Mouse (Mus musculus) ovary, postnatal 36 days (tissue): Measurements from ENCODE around the gene Parp11.

Experiments
- DNase-seq: peaks from one replicate; pipeline ENCODE4 v3.0.0; 2022; ENCODE audit warnings: low spot score, mixed read lengths

The Parp11 gene

DNA sequence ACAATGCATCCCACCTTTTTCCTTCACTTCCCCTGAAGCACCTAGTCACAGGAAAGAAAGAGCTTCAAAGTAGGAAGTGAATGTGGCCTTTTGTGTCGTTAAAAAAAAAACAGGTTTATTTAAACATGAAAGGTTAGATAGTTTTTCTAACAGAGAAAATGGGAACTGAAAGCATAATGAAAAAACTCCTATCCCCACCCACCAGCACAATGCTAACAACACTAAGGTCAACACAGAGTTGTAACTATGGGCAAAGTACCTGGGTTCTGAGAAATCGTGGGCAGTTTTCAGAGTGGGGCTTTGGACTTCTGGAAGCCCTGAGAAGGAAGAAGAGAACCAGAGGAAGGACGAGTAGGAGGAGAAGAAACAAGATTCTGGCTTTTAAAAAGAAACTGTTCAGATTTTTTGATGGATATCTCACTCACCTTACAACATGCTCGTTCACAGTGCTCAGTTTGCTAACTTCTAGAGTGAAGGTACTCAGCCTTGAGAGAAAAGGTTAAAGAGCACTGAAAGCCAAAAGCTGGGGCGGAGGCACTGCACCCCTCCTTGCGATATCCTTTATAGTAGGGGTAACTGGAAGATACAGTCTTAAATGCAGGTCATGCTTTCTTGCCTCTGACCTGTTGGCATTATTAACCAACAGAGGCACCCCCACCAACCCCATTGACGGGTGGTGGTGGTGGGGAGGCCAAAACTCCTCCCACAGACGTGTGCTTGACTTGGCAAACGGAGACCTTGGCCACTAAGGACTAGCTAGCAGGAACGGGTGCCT is 1.2 kb downstream of the Parp11 start:
- peak; percentile 19 for DNase-seq

DNA sequence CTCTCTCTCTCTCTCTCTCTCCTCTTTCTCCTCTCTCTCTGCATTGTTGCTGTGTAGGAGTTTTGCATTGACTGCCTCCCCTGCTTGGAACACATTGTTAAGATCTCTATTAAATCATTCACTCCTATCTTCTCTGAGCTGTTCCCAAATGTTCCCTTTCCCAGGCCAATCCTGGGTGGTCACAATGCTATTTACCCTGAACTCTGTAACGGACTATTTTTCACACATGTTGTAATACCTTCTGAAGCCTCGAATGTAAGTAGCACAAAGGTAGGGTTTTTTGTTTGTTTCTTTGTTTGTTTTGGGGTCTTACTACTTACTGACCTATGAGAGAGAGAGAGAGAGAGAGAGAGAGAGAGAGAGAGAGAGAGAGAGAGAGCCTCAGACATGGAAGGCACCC is 2.2 kb downstream of the Parp11 start:
- no peak for DNase-seq

DNA sequence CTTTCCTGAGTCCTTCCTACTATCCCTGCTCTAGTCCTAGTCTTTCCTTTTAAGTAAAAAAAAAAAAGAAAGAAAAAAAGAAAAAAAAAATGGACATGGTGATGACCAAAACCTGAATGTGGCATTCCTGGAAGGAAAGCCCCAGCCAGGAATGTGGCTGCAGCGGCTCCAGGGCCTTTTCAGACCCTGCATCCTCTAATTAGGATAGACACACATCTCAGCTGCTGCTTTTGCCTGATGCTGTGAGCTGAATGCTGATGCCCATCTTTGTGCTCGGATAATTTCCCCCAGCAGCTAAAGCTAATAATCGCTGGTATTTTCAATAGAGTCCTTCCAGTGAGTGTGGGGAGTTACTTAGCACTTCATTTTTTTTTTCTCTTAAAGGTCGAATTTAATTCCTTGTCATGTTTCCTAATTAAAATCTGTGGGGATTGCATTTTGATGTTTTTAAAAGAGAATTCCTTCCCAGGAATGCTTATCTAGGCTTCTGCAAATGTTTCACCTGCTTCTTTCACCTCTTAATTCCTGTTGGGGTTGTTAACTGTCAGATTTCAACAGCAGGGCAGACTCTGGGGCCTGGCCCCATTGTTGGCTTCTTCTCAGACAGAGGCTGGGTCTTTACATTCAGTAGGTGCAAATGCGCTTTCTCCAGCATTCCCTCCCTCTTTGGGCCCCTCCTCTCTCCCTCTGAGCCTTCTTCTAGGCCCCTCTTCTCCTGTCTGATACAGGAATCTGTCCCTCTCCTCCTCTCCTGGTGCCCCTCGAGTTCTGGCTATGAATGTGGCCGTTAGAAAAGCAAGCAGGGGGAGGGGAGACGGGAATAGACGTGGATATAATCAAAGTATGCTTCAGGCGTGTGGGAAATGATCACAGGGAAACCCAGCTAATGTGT is 3.1 kb downstream of the Parp11 start:
- DNase-seq = no peak

DNA sequence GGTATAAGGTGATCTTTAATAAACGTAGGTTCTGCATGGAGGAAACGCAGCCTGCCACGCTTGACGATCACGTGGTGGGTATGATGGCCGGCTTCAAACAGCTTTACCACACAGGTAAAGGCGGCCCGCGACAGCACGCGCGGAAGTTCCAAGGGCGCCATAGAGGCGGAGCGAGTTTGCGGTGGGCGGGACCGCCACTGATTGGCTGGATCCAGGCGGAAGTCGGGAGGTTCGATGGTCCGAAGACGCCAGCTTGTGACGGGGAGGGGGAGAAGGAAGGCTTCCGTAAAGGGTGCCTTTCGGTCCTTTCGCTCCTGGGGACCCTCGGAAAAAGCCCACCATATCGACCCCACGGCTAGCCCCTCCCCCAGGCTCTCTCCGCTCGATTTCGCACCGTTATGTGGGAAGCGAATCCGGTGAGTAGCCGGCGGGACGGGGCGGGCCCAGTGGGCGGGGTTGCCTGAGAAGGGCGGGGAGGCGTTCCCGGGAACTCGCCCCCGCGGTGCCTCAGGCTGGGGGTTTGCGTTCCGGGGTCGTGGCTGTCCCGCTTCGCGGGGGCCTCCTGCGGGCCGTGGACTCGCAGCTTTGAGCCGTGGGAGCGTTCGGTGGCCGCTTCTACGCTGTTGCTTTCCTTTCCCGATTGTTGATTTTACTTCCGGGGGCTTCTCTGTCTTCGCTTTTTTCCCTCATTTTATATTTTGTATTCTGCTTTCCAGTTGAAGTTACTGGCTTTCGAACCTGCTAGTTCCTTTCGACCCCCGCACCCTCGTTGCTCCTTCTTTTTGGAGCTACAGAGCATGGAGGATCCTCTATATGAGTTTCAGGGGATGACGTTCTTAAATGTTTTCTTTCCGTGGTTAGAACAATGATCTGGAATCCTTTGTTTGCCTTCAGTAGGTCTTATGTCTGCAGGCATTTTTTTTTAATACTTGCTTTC is 7.0 kb downstream of the Parp11 start:
- DNase-seq = peak; percentile 92

DNA sequence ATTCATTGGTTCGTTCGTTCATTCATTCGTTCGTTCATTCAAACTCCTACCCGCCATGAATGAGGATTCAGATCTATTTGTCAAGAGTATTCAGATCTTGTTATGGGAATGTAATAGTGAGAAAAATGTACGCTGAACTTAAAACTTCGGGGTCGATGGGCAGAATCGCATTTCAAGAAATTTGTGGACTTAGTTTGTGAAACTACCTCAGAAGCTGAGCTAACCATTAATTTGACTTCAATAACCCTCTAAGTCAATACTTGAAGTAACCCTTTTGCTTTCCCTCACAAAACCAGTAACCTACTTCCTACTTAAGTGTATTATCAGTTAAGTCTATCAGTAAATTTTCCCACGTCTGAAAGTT is 7.7 kb downstream of the Parp11 start:
- no peak for DNase-seq

GRCm38 (mm10) chr6:127454809-127455208 is 8.2 kb downstream of the Parp11 start:
- DNase-seq = no peak

DNA sequence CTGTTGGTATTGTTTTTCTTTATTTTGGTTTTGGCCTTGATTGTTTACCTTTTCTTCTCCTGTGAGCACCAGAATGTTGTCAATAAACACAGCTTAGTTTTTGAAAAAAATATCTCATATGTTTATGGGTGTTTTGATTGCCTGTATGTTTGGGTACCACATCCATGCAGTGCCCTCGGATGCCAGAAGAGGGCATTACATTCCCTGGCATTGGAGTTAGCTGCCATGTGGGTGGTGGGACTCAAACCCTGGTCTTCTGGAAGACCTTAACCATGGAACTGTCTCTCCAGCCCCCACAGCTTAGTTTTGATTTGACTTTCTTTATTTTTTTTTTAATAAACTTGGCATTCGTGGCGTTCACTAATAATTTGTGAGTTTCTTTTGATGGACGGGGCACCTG is 8.8 kb downstream of the Parp11 start:
- DNase-seq = no peak

DNA sequence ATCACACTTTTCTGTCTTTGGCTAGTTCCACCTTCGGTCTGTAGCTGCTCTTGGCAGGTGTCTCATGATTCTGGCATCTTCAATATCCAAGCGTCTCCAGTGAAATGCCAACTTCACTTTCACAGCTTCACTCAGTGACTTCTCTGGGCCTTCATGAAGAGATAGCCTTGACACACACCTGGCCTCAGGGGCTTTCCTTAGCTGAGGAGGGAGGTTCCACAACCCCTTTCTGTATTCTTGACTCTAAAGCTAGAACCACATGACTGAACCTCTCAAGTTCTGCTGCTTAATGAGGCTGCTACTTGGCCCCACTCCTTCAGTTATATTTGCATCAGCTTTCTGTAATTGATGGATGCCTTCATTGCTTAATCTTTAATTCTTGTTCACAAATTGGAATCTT is 10.1 kb downstream of the Parp11 start:
- DNase-seq = no peak

GRCm38 (mm10) chr6:127459776-127460175 is 13.1 kb downstream of the Parp11 start:
- no peak for DNase-seq

GRCm38 (mm10) chr6:127461491-127461890 is 14.9 kb downstream of the Parp11 start:
- no peak for DNase-seq

GRCm38 (mm10) chr6:127462251-127462650 is 15.6 kb downstream of the Parp11 start:
- no peak for DNase-seq

DNA sequence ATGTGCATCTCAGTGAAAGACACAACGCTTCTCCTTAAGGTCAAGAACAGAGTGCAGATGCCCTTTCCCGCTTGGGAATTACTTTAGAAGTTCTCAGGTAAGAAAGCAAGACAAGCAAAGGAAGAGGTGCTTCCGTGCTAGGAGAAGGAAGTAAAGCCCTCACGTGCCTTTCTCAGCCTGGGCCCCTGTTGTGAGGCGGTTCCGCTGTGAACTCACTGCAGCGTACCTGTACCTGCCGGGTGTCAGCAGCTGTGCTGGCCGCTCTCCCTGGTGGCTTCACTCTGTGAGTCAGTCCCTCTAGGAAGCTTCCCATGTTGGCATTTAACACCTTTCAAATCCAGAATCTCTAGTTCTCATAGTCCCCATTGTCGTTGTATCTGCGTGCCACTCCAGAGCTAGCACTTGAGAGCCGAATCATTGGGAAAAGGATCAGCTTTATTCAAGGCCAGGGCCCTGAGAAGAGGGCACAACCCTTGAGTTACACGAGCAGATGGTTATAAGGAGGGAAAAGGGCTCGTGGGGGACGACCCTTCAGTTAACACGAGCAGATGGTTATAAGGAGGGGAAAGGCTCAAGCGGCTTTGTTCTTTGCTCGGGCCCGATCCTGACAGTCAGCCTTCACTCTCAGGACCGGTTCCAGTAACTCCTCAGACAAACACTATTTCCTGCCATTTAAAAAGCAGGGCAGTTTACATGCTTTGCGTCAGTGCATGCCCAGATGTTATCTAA is 16.8 kb downstream of the Parp11 start:
- DNase-seq = no peak

DNA sequence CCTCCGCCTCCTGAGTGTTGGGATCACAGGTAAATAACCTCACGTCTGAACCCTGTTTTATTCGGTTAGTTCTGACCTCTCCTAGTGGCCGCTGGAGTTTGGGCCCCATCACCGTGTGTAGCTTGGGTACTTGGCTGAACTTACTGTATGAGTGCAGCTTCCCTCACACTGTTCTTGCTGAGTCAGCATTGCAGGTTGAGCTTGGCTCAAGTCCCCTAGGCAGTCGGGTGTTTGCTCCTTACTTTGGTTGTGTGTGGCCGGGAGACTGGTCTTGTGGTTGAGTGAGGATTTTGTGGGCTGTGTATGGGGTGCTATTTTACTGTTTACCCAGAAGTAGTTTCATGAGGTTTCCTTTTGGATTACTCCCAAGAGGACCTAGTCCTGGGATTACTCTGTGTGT is 17.9 kb downstream of the Parp11 start:
- no peak for DNase-seq

DNA sequence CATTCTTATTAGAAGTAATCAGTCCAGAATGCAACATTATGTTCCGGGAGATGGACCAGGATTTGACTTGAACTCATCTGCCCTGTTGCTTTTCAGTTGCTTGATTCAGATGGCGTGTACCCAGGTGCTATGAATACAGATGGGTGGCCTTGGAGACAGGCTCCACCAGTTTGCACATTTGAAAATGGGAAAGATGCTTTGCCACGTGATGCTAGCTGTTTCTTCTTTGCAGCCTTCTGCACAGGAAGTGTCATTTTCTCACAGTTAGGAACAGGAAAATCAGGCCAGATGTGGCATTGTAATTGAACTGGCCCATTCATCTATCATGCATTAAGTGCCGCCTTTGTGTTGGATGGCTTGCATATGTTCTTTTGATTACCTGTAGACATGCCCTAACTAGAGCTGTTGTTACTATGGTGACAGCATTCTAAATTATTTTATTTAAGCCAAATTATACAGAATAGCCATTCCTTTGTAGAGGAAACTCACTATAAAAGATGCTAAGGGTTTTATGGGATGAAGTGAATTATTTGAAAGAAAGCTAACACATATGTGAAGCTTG is 20.2 kb downstream of the Parp11 start:
- no peak for DNase-seq

DNA sequence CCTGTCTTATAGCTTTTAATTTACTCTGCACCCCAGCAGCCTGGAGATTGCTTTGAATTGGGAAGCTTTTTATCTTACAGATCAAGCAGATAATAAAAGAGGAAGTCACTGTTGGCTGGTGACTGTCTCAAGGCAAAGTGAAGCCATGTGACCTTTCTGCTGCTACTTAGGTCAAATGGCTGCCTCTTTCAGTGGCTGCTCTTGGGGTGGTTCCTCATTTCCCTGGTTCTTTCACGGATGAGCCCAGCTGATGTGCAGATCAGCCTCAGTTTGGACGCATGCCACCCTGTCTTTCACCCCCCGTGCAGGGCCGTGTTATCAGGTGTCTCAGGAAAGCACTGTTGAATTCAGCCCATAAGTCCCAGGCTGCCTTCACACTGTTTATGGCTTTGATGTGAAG is 25.4 kb downstream of the Parp11 start:
- DNase-seq = no peak

- no peak for DNase-seq
These were observed 27.3 kb downstream of the Parp11 start for GRCm38 (mm10) chr6:127473961-127474360.

DNA sequence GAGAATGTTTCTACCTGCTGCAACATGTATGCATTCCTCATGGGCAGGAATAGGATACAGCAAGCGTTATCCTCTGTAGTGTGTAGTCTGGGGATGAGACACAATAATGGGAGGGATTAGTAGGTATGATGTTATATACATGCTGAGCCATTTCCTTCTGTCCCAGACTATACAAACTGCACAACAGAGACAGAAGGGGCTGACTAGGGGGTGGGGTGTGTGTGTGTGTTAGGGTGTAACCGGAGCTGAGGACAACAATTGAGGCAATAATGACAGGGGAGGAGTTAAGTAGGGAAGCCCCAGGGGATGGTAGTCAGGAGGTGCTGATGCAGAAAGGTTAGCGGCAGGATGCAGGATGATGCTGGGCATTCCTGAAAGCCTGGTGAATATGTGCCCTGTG is 28.6 kb downstream of the Parp11 start:
- no peak for DNase-seq

DNA sequence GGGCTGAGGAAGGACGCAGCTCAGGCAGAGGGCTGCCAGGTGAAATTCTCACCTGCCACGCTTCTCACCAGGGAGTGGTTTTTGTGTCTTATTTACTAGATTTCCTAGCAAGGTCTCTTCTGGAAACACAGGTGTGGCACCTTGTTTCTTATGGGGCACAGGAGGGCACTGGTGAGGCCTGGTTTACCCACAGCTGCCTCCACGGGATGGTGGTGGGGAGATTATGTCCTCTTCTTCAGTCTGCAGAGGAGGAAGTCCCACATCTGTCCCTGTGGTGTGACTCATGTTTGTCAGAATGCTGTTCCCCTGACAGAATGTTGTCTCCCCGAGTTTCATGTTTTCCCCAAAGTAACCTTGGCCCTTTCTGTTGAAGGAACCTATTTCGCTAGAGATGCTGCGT is 44.4 kb downstream of the Parp11 start:
- no peak for DNase-seq

DNA sequence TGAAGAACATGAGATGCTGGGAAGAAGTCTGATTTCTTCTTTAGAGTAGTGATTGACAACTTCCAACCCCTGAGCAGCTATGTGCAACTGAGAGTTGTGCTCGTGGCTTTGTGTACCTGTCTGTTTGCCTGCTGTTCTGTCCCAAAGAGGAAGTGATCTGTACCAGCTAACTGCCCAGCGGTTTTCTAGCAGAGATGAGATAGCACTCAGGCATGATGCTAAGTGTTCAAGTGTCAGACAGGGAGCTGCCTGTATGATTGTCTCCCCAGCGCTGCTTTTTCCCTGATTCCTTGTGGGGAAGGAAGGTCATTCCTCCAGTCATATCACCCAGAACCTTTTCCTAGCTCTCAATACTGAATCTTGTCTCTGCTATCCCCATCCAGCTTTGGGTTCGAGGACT is 45.9 kb downstream of the Parp11 start:
- DNase-seq = no peak

DNA sequence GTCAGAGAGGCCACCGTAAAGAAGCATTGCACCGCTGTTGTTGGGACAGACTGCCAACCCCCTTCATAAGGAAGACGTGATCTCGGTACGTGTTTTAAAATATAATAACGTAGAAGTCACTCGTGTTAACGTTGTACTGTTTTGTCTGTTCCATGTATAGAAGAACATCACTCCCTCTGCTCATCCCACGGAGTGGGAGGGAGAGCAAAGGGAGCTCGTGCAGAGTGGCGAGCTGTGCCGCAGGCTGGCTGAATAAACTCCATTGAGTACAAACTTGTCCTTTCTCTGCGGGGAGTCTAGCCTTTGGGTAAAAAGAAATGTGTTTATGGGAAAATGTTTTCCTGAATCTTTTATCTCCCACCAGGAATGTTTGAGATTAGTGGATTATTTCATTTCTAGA is 47.1 kb downstream of the Parp11 start:
- no peak for DNase-seq

GRCm38 (mm10) chr6:127494357-127494756 is 47.7 kb downstream of the Parp11 start:
- DNase-seq = no peak
